Mouse (Mus musculus) intestine, postnatal 0 days (tissue): ENCODE measurements around the gene Usp24. TPM values are rescaled to one million over a fixed set of nuclear protein-coding genes. Genes with fewer than 3 reads are reported as not detected.

Experiments used
- ATAC-seq: fragments of 200-750 bp; cut with Nextera tagmentation; 2 replicates; pipeline ENCODE4 v1.8.0; 2017; ENCODE audit warnings: mild to moderate bottlenecking, moderate TSS enrichment, moderate library complexity
- H3K27ac ChIP-seq: fragments of 300-500 bp; sonication (generic); 2 replicates; pipeline ENCODE4 v1.5.1; 2014; ENCODE audit warnings: mild to moderate bottlenecking, low read depth, low read length, moderate library complexity
- H3K27me3 ChIP-seq: fragments of 300-500 bp; sonication (generic); replicated peaks from 2 replicates; pipeline ENCODE4 v1.6.1; 2014; ENCODE audit warnings: low read length, mixed read lengths; ENCODE audit not compliant: control insufficient read depth, insufficient read depth
- H3K36me3 ChIP-seq: fragments of 300-500 bp; sonication (generic); 2 replicates; pipeline ENCODE4 v1.6.1; 2014; ENCODE audit warnings: mild to moderate bottlenecking, moderate library complexity; ENCODE audit not compliant: control insufficient read depth, insufficient read depth
- H3K4me1 ChIP-seq: fragments of 300-500 bp; sonication (generic); replicated peaks from 2 replicates; pipeline ENCODE4 v1.6.1; 2014; ENCODE audit warnings: antibody characterized with exemption, low read length, mixed read lengths; ENCODE audit not compliant: control insufficient read depth, insufficient read depth
- H3K4me2 ChIP-seq: fragments of 300-500 bp; sonication (generic); replicated peaks from 2 replicates; pipeline ENCODE4 v1.6.1; 2014; ENCODE audit warnings: low read depth, mild to moderate bottlenecking, moderate library complexity
- H3K4me3 ChIP-seq: fragments of 300-500 bp; sonication (generic); 2 replicates; pipeline ENCODE4 v1.5.1; 2014; ENCODE audit warnings: low read depth, low read length
- H3K9ac ChIP-seq: fragments of 300-500 bp; sonication (generic); 2 replicates; pipeline ENCODE4 v1.6.1; 2014; ENCODE audit warnings: mild to moderate bottlenecking, low read depth, low read length
- H3K9me3 ChIP-seq: fragments of 300-500 bp; sonication (generic); 2 replicates; pipeline ENCODE4 v1.6.1; 2016; ENCODE audit warnings: mixed run types; ENCODE audit not compliant: control insufficient read depth
- CTCF ChIP-seq: sonication (generic); IDR thresholded peaks from 2 replicates; pipeline ENCODE4 v1.5.1; 2016; ENCODE audit warnings: low read depth, mild to moderate bottlenecking, control low read depth, antibody characterized with exemption, moderate library complexity
- whole genome bisulfite sequencing: fragments of 180-500 bp; shearing (Covaris S2); extraction: QIAGEN DNeasy Blood & Tissue Kit; methylation state at CpG from one replicate; pipeline ENCODE4 v1.1.7; 2014; 5-methylcytosine and 5-hydroxymethylcytosine counted together
- polyA plus RNA-seq: library from polyadenylated mRNA; unstranded; fragments of >200 nt; fragmentation: Nextera tagmentation; extraction: Ambion mirVana; gene quantifications from 2 replicates; pipeline ENCODE4 v1.2.1, GENCODE M21; 2015

Usp24 gene
- polyA plus RNA-seq, 1 experiment from 2014 or later, result 5.3 TPM

- H3K9ac ChIP-seq, result no peak overlapping the region
- no peak for TF ChIP-seq CTCF
- H3K4me3 ChIP-seq, result no peak overlapping the region
- WGBS, result 77% methylated on average over 3 of the region's 3 CpGs
- no peaks in the 10 kb centered on the region for H3K4me1 ChIP-seq
- H3K27me3 ChIP-seq, result no peaks in the 10 kb centered on the region
- no peak for ATAC-seq
- no peak overlapping the region for H3K4me2 ChIP-seq
- H3K27ac ChIP-seq, result no peak overlapping the region
- peaks cover 62% of the 10 kb centered on the region for H3K36me3 ChIP-seq
- H3K9me3 ChIP-seq, result no peaks in the 10 kb centered on the region
These were observed 73.9 kb downstream of the Usp24 start for GRCm38 (mm10) chr4:106389908-106390307.

- Histone ChIP-seq H3K9me3 (no peaks in the 10 kb centered on the region), H3K27ac (no peak overlapping the region), H3K4me2 (no peak overlapping the region), H3K4me1 (no peaks in the 10 kb centered on the region), H3K4me3 (no peak overlapping the region), H3K36me3 (peaks cover 76% of the 10 kb centered on the region), H3K27me3 (no peaks in the 10 kb centered on the region), H3K9ac (no peak overlapping the region)
- WGBS, result 94% methylated on average over 14 of the region's 14 CpGs
- no peak for TF ChIP-seq CTCF
- no peak for ATAC-seq
These were observed 93.6 kb downstream of the Usp24 start for GRCm38 (mm10) chr4:106409621-106410020.

GRCm38 (mm10) chr4:106419256-106419655, 103.2 kb downstream of the Usp24 start:
- Histone ChIP-seq H3K27me3 (no peaks in the 10 kb centered on the region), H3K27ac (no peak overlapping the region), H3K4me3 (no peak overlapping the region), H3K9ac (no peak overlapping the region), H3K4me2 (no peak overlapping the region), H3K4me1 (no peaks in the 10 kb centered on the region), H3K9me3 (no peaks in the 10 kb centered on the region), H3K36me3 (peaks cover 59% of the 10 kb centered on the region)
- TF ChIP-seq CTCF, result no peak
- no peak for ATAC-seq
- WGBS, result 91% methylated on average over 3 of the region's 3 CpGs

GRCm38 (mm10) chr4:106419791-106420190, 103.8 kb downstream of the Usp24 start:
- Histone ChIP-seq H3K4me2 (no peak overlapping the region), H3K9ac (no peak overlapping the region), H3K27ac (no peak overlapping the region), H3K27me3 (no peaks in the 10 kb centered on the region), H3K9me3 (no peaks in the 10 kb centered on the region), H3K4me1 (no peaks in the 10 kb centered on the region), H3K36me3 (peaks cover 65% of the 10 kb centered on the region), H3K4me3 (no peak overlapping the region)
- no peak for ATAC-seq
- TF ChIP-seq CTCF, result no peak
- 90% methylated on average over 6 of the region's 6 CpGs for WGBS

- no peaks in the 10 kb centered on the region for H3K4me1 ChIP-seq
- WGBS, result 89% methylated on average over 3 of the region's 3 CpGs
- no peak overlapping the region for H3K4me3 ChIP-seq
- no peak overlapping the region for H3K9ac ChIP-seq
- peaks cover 64% of the 10 kb centered on the region for H3K36me3 ChIP-seq
- no peak overlapping the region for H3K4me2 ChIP-seq
- H3K9me3 ChIP-seq, result no peaks in the 10 kb centered on the region
- H3K27ac ChIP-seq, result no peak overlapping the region
- no peak for TF ChIP-seq CTCF
- H3K27me3 ChIP-seq, result no peaks in the 10 kb centered on the region
- ATAC-seq, result no peak
These were observed 106.6 kb downstream of the Usp24 start for GRCm38 (mm10) chr4:106422597-106422996.

GRCm38 (mm10) chr4:106424560-106424959, 108.5 kb downstream of the Usp24 start:
- Histone ChIP-seq H3K4me1 (no peaks in the 10 kb centered on the region), H3K27me3 (no peaks in the 10 kb centered on the region), H3K4me3 (no peak overlapping the region), H3K4me2 (no peak overlapping the region), H3K27ac (no peak overlapping the region), H3K9ac (no peak overlapping the region), H3K36me3 (peaks cover 58% of the 10 kb centered on the region), H3K9me3 (no peaks in the 10 kb centered on the region)
- ATAC-seq, result no peak
- WGBS, result 35% methylated on average over 1 of the region's 1 CpGs
- no peak for TF ChIP-seq CTCF

- Histone ChIP-seq H3K4me2 (no peak overlapping the region), H3K9me3 (no peaks in the 10 kb centered on the region), H3K36me3 (peaks cover 66% of the 10 kb centered on the region), H3K27me3 (no peaks in the 10 kb centered on the region), H3K9ac (no peak overlapping the region), H3K4me1 (no peaks in the 10 kb centered on the region), H3K27ac (no peak overlapping the region), H3K4me3 (no peak overlapping the region)
- 65% methylated on average over 5 of the region's 5 CpGs for WGBS
- no peak for ATAC-seq
- TF ChIP-seq CTCF, result peak; percentile 55
These were observed 110.3 kb downstream of the Usp24 start for GRCm38 (mm10) chr4:106426286-106426685.
